Comparison of ENCODE assay signal across 8 mouse cellular contexts in genomic region chr3:100685087-100685762, GRCm38 (mm10). TPM values are rescaled to one million over a fixed set of nuclear protein-coding genes. Genes with fewer than 3 reads are reported as not detected.
DNase-seq lines count a peak whose midpoint lies in the region; ATAC-seq lines count a peak whose summit lies in the region.

Man1a2 (minus strand) TSS chr3:100685503.

- H3K4me2 ChIP-seq in heart, embryonic 13.5 days = peak within 1 kb of the TSS; percentile 84
- H3K4me2 ChIP-seq in liver, embryonic 15.5 days = peak within 1 kb of the TSS; percentile 86
- peak within 1 kb of the TSS; percentile 90 for H3K4me2 ChIP-seq in neural tube, embryonic 11.5 days (ENCODE audit: low read depth)
- H3K4me2 ChIP-seq in stomach, embryonic 16.5 days (ENCODE audit: low read depth, low read length) = peak within 1 kb of the TSS; percentile 93

- ATAC-seq in heart, embryonic 13.5 days (ENCODE audit: extremely low read depth, insufficient number of reproducible peaks, low FRiP score, low TSS enrichment) = peak; percentile 82
- ATAC-seq in liver, embryonic 15.5 days (ENCODE audit: insufficient read depth) = peak; percentile 92
- ATAC-seq in neural tube, embryonic 11.5 days (ENCODE audit: insufficient read depth, low FRiP score, low TSS enrichment) = peak; percentile 89
- ATAC-seq in stomach, embryonic 16.5 days (ENCODE audit: insufficient read depth, low FRiP score) = peak; percentile 95

- H3K27ac ChIP-seq in heart, embryonic 13.5 days (replicated peaks) = peak within 1 kb of the TSS; percentile 98
- peak within 1 kb of the TSS; percentile 93 for H3K27ac ChIP-seq in liver, embryonic 15.5 days (replicated peaks)
- H3K27ac ChIP-seq in neural tube, embryonic 11.5 days (ENCODE audit: low read depth, low read length) = peak within 1 kb of the TSS; percentile 96
- H3K27ac ChIP-seq in stomach, embryonic 16.5 days (ENCODE audit: low read length) = peak within 1 kb of the TSS; percentile 96

- under 1% methylated on average over 66 of the region's 92 CpGs for WGBS in heart, embryonic 13.5 days
- under 1% methylated on average over 63 of the region's 92 CpGs for WGBS in liver, embryonic 15.5 days (ENCODE audit: insufficient replicate concordance)
- under 1% methylated on average over 76 of the region's 92 CpGs for WGBS in neural tube, embryonic 11.5 days
- under 1% methylated on average over 80 of the region's 92 CpGs for WGBS in stomach, embryonic 16.5 days

- no peaks in the 10 kb centered on the region for H3K27me3 ChIP-seq in erythroblast, embryonic 14.5 days (ENCODE audit: control insufficient read depth)
- peaks cover 3% of the 10 kb centered on the region; the same call in 1 of the 2 replicates for H3K27me3 ChIP-seq in heart, embryonic 13.5 days (replicated peaks)
- no peaks in the 10 kb centered on the region; the same call in 1 of the 2 replicates for H3K27me3 ChIP-seq in liver, embryonic 15.5 days
- no peaks in the 10 kb centered on the region for H3K27me3 ChIP-seq in neural tube, embryonic 11.5 days (ENCODE audit: control insufficient read depth, insufficient read depth, low read length)
- H3K27me3 ChIP-seq in stomach, embryonic 16.5 days (ENCODE audit: control insufficient read depth, insufficient read depth, low read length) = no peaks in the 10 kb centered on the region

- no peaks in the 10 kb centered on the region for H3K9me3 ChIP-seq in erythroblast, embryonic 14.5 days (ENCODE audit: control insufficient read depth, low read length)
- H3K9me3 ChIP-seq in heart, embryonic 13.5 days = no peaks in the 10 kb centered on the region
- no peaks in the 10 kb centered on the region for H3K9me3 ChIP-seq in liver, embryonic 15.5 days (replicated peaks)
- no peaks in the 10 kb centered on the region for H3K9me3 ChIP-seq in neural tube, embryonic 11.5 days (ENCODE audit: control insufficient read depth, low read length)
- H3K9me3 ChIP-seq in stomach, embryonic 16.5 days (replicated peaks; ENCODE audit: control insufficient read depth, low read length) = no peaks in the 10 kb centered on the region

- peak; percentile 89 for DNase-seq in CD4-positive, CD25-positive, alpha-beta regulatory T cell, adult 2 months (ENCODE audit: low read depth, low spot score)
- DNase-seq in brain, embryonic 18.5 days (ENCODE audit: low read depth, low spot score) = peak; percentile 70
- DNase-seq in kidney, postnatal 10 days = peak; percentile 93
- DNase-seq in neural tube, embryonic 11.5 days (ENCODE audit: low spot score) = peak; percentile 87

- H3K9ac ChIP-seq in heart, embryonic 13.5 days = peak within 1 kb of the TSS; percentile 98
- peak within 1 kb of the TSS; percentile 95 for H3K9ac ChIP-seq in liver, embryonic 15.5 days
- peak within 1 kb of the TSS; percentile 95 for H3K9ac ChIP-seq in neural tube, embryonic 11.5 days (ENCODE audit: low read length)
- H3K9ac ChIP-seq in stomach, embryonic 16.5 days (ENCODE audit: low read length) = peak within 1 kb of the TSS; percentile 98

- peaks cover 5% of the 10 kb centered on the region for H3K36me3 ChIP-seq in erythroblast, embryonic 14.5 days (ENCODE audit: control insufficient read depth)
- no peaks in the 10 kb centered on the region for H3K36me3 ChIP-seq in heart, embryonic 13.5 days
- no peaks in the 10 kb centered on the region for H3K36me3 ChIP-seq in liver, embryonic 15.5 days (replicated peaks)
- H3K36me3 ChIP-seq in neural tube, embryonic 11.5 days (ENCODE audit: control insufficient read depth, insufficient read depth, low read length) = no peaks in the 10 kb centered on the region
- H3K36me3 ChIP-seq in stomach, embryonic 16.5 days (ENCODE audit: control insufficient read depth, insufficient read depth, low read length) = no peaks in the 10 kb centered on the region

- peaks cover 44% of the 10 kb centered on the region for H3K4me1 ChIP-seq in erythroblast, embryonic 14.5 days (ENCODE audit: control insufficient read depth)
- peaks cover 35% of the 10 kb centered on the region for H3K4me1 ChIP-seq in heart, embryonic 13.5 days
- H3K4me1 ChIP-seq in liver, embryonic 15.5 days (replicated peaks) = peaks cover 37% of the 10 kb centered on the region
- peaks cover 20% of the 10 kb centered on the region for H3K4me1 ChIP-seq in neural tube, embryonic 11.5 days (ENCODE audit: control insufficient read depth, insufficient read depth, low read length)
- peaks cover 19% of the 10 kb centered on the region for H3K4me1 ChIP-seq in stomach, embryonic 16.5 days (ENCODE audit: control insufficient read depth, insufficient read depth, low read length)

- H3K4me3 ChIP-seq in erythroblast, embryonic 14.5 days (replicated peaks) = peak within 1 kb of the TSS; percentile 88
- H3K4me3 ChIP-seq in heart, embryonic 13.5 days = peak within 1 kb of the TSS; percentile 94
- H3K4me3 ChIP-seq in liver, embryonic 15.5 days (replicated peaks) = peak within 1 kb of the TSS; percentile 94
- H3K4me3 ChIP-seq in neural tube, embryonic 11.5 days (ENCODE audit: low read depth, low read length) = peak within 1 kb of the TSS; percentile 78
- peak within 1 kb of the TSS; percentile 95 for H3K4me3 ChIP-seq in stomach, embryonic 16.5 days (replicated peaks; ENCODE audit: low read length)

RNA-seq across cellular contexts. Expression of gene Man1a2, which starts in this region (rescaled TPM):
- polyA plus RNA-seq in erythroblast, embryonic 14.5 days (2012) = 5.3 and 6.0 TPM in 2 replicates
- polyA plus RNA-seq in heart, embryonic 13.5 days (2015; fragmentation: Nextera tagmentation; extraction: Ambion mirVana) = 46.7 and 54.2 TPM in 2 replicates
- 30.3 and 32.0 TPM in 2 replicates for polyA plus RNA-seq in liver, embryonic 15.5 days (2015; fragmentation: Nextera tagmentation; extraction: Ambion mirVana)
- 57.8 and 65.8 TPM in 2 replicates for polyA plus RNA-seq in neural tube, embryonic 11.5 days (2014; fragmentation: Nextera tagmentation; extraction: Ambion mirVana)
- polyA plus RNA-seq in stomach, embryonic 16.5 days (2015; fragmentation: Nextera tagmentation; extraction: Ambion mirVana) = 41.6 and 43.4 TPM in 2 replicates

Comparison
In these comparisons a context has a peak if more than half of its experiments do, and no peak if none do; other contexts are left out.
1. Peak in every context shown above with its lines: DNase-seq, ATAC-seq, H3K4me3 ChIP-seq and H3K27ac ChIP-seq.